Mouse (Mus musculus) granulocyte monocyte progenitor cell, adult 5-6 weeks (primary cell): Measurements from ENCODE around the gene Gm28510. TPM values are rescaled to one million over a fixed set of nuclear protein-coding genes. Genes with fewer than 3 reads are reported as not detected.
"Not testable (repeated sequence)": the region's sequence is repeated elsewhere in the genome, so short reads cannot be mapped to it uniquely, and the experiment has no call there.

Experiments
- ATAC-seq: replicated peaks from 2 replicates; pipeline ENCODE4 v1.8.0; 2016; ENCODE audit warnings: mild to moderate bottlenecking, moderate TSS enrichment, inconsistent platforms; ENCODE audit not compliant: poor library complexity, severe bottlenecking
- total RNA-seq, 2 experiments: library from RNA; stranded (forward) in 1 of 2; stranded (reverse) in 1 of 2; fragments of 200-712, 200-1000 nt in 1 of 2; fragments of >200 nt in 1 of 2; fragmentation: Nextera tagmentation in 1 of 2; gene quantifications; 2 replicates each; pipeline ENCODE4 v1.2.3; 2014 to 2017

Gene Gm28510
- not detected in 2 replicates for total RNA-seq (2014; fragmentation: Nextera tagmentation)
- total RNA-seq (2017) = not detected in 2 replicates

DNA sequence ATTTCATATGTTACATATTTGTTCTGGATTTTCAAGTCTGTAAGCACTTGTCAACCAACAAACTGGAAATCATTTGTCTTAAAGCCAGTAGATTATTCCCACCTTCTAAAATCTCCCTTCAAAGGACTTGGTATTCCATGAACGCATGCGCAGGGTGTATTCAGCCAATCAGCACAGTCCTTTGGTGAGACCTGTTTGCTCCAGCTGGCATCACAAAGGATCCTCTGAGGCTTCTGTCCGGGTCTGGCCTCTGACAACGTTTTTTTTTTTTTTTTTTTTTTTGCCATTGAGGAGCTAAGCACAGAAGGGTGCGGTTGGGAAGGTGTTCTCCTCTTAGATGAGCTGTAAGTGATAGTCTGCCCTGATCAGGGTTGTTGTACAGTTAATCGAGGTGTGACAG lies at the start of gene Gm28510:
TSS of gene Gm28510 (plus strand) at position 301 of the 400 bp plus-strand sequence.
- ATAC-seq = not testable (repeated sequence)

Other genes with a start within 250 kb of the Gm28510 start
- not detected in 2 replicates for gene Gm20834, start 88.1 kb upstream of the Gm28510 start, total RNA-seq (2014; fragmentation: Nextera tagmentation)
- not detected in 2 replicates for gene Gm20834, start 88.1 kb upstream of the Gm28510 start, total RNA-seq (2017)
- not detected in 2 replicates for gene Gm20737, start 123.3 kb downstream of the Gm28510 start, total RNA-seq (2014; fragmentation: Nextera tagmentation)
- gene Gm20737, start 123.3 kb downstream of the Gm28510 start, total RNA-seq (2017) = not detected in 2 replicates
- gene Gm21775, start 140.7 kb downstream of the Gm28510 start, total RNA-seq (2014; fragmentation: Nextera tagmentation) = not detected in 2 replicates
- not detected in 2 replicates for gene Gm21775, start 140.7 kb downstream of the Gm28510 start, total RNA-seq (2017)
- not detected in 2 replicates for gene Gm21900, start 203.6 kb downstream of the Gm28510 start, total RNA-seq (2014; fragmentation: Nextera tagmentation)
- gene Gm21900, start 203.6 kb downstream of the Gm28510 start, total RNA-seq (2017) = not detected in 2 replicates